Mouse (Mus musculus) left cerebral cortex, postnatal 4 days (tissue): ENCODE measurements around the gene Siva1. TPM values are rescaled to one million over a fixed set of nuclear protein-coding genes. Genes with fewer than 3 reads are reported as not detected.
A peak's percentile ranks its signal among the peaks of the same experiment; 100 is the strongest.

Experiments
- DNase-seq: peaks from one replicate; pipeline ENCODE4 v3.0.0-alpha.2; 2022
- intact Hi-C: fragments of 180-260 bp; cut with DNase I; formaldehyde crosslinking; loops from one replicate; pipeline ENCODE4 v1.15.1; 2025
- total RNA-seq, 2 experiments: library from RNA; stranded (reverse); gene quantifications; 2 replicates each; pipeline ENCODE4 v1.2.3; 2021

The Siva1 gene
- total RNA-seq, result 10 to 100 TPM; 25.3 to 25.9 TPM

GRCm38 (mm10) chr12:112644180-112644854 lies at the start of gene Siva1:
TSS of gene Siva1 (plus strand) at chr12:112644679.
- intact Hi-C loops, result no loop called here
- DNase-seq, result peak; percentile 99

GRCm38 (mm10) chr12:112594989-112595388 lies 49.5 kb upstream of the Siva1 start:
- DNase-seq, result peak; percentile 47
- intact Hi-C loops, result no loop called here

- intact Hi-C loops, result no loop called here
- no peak for DNase-seq
Observed at GRCm38 (mm10) chr12:112595626-112596025, 48.9 kb upstream of the Siva1 start.

GRCm38 (mm10) chr12:112596454-112596853 lies 48.0 kb upstream of the Siva1 start:
- no peak for DNase-seq
- intact Hi-C loops, result no loop called here

- DNase-seq, result no peak
- intact Hi-C loops, result no loop called here
Observed at GRCm38 (mm10) chr12:112596891-112597500, 47.5 kb upstream of the Siva1 start.

- intact Hi-C loops, result no loop called here
- peak; percentile 55 for DNase-seq
Observed at GRCm38 (mm10) chr12:112597618-112598017, 46.9 kb upstream of the Siva1 start.

GRCm38 (mm10) chr12:112599198-112599597 lies 45.3 kb upstream of the Siva1 start:
- intact Hi-C loops, result no loop called here
- DNase-seq, result no peak

- no peak for DNase-seq
- intact Hi-C loops, result no loop called here
Observed at GRCm38 (mm10) chr12:112599942-112600611, 44.4 kb upstream of the Siva1 start.

- intact Hi-C loops, result no loop called here
- DNase-seq, result no peak
Observed at GRCm38 (mm10) chr12:112604022-112604421, 40.5 kb upstream of the Siva1 start.

GRCm38 (mm10) chr12:112604709-112605649 lies 39.5 kb upstream of the Siva1 start:
- DNase-seq, result peak; percentile 77
- intact Hi-C loops, result no loop called here

- intact Hi-C loops, result no loop called here
- DNase-seq, result peak; percentile 81
Observed at GRCm38 (mm10) chr12:112605766-112606165, 38.7 kb upstream of the Siva1 start.

- intact Hi-C loops, result no loop called here
- no peak for DNase-seq
Observed at GRCm38 (mm10) chr12:112606998-112607397, 37.5 kb upstream of the Siva1 start.

GRCm38 (mm10) chr12:112609031-112609430 lies 35.4 kb upstream of the Siva1 start:
- no peak for DNase-seq

GRCm38 (mm10) chr12:112616668-112617067 lies 27.8 kb upstream of the Siva1 start:
- DNase-seq, result no peak
- intact Hi-C loops, result no loop called here

More at GRCm38 (mm10) chr12:112609031-112609430, 35.4 kb upstream of the Siva1 start:
- intact Hi-C loops, result no loop called here

- intact Hi-C loops, result no loop called here
- DNase-seq, result no peak
Observed at GRCm38 (mm10) chr12:112617184-112617583, 27.3 kb upstream of the Siva1 start.

- intact Hi-C loops, result no loop called here
- peak; percentile 60 for DNase-seq
Observed at GRCm38 (mm10) chr12:112617898-112618380, 26.5 kb upstream of the Siva1 start.

- no peak for DNase-seq
- intact Hi-C loops, result no loop called here
Observed at GRCm38 (mm10) chr12:112618981-112619685, 25.3 kb upstream of the Siva1 start.

- peak; percentile 56 for DNase-seq
- intact Hi-C loops, result loop anchor here (5.0 kb wide), 1 partner anchor 68 kb away; no protein-coding TSS in a partner anchor
Observed at GRCm38 (mm10) chr12:112619686-112620353, 24.7 kb upstream of the Siva1 start, which contains the start of gene Adssl1. TSS of gene Adssl1 (plus strand) at chr12:112620045.
